Mouse (Mus musculus) left cerebral cortex, adult 2 months (tissue): ENCODE measurements around the gene Ugt1a6b. TPM values are rescaled to one million over a fixed set of nuclear protein-coding genes. Genes with fewer than 3 reads are reported as not detected.

Source experiments
- DNase-seq, 2 experiments: peaks; one replicate each; pipeline ENCODE4 v3.0.0; 2021 to 2022; ENCODE audit warnings: low spot score in 2 of 2, mixed read lengths in 1 of 2; ENCODE audit errors: extremely low spot score in 1 of 2
- H3K27ac ChIP-seq: fragments of 200-600 bp; 2 replicates; pipeline ENCODE4 v1.8.1; 2022
- H3K4me3 ChIP-seq: fragments of 200-600 bp; 2 replicates; pipeline ENCODE4 v1.8.1; 2022
- CTCF ChIP-seq: fragments of 200-600 bp; IDR thresholded peaks from 2 replicates; pipeline ENCODE4 v1.8.1; 2022; ENCODE audit warnings: antibody characterized with exemption, mild to moderate bottlenecking, moderate library complexity
- intact Hi-C: fragments of 180-260 bp; cut with DNase I; formaldehyde crosslinking; loops from one replicate; pipeline ENCODE4 v1.15.1; 2025
- total RNA-seq, 2 experiments: library from RNA; stranded (reverse); gene quantifications; 2 replicates each; pipeline ENCODE4 v1.2.3; 2021

Gene Ugt1a6b
- total RNA-seq, 2 experiments from 2014 or later, result not detected

GRCm38 (mm10) chr1:88234248-88234610 is 131.2 kb downstream of the Ugt1a6b start:
- Histone ChIP-seq H3K4me3 (no peak overlapping the region), H3K27ac (no peak overlapping the region)
- intact Hi-C loops, result no loop called here
- DNase-seq, result no peak
- TF ChIP-seq CTCF, result no peak

- no peak for TF ChIP-seq CTCF
- Histone ChIP-seq H3K27ac (no peak overlapping the region), H3K4me3 (no peak overlapping the region)
- intact Hi-C loops, result no loop called here
- no peak for DNase-seq
Measured at GRCm38 (mm10) chr1:88234646-88235045, 131.6 kb downstream of the Ugt1a6b start.

- Histone ChIP-seq H3K27ac (no peak overlapping the region), H3K4me3 (no peak overlapping the region)
- TF ChIP-seq CTCF, result no peak
- no peak for DNase-seq
- intact Hi-C loops, result no loop called here
Measured at GRCm38 (mm10) chr1:88235046-88235893, 132.2 kb downstream of the Ugt1a6b start.

GRCm38 (mm10) chr1:88235894-88236415 is 132.9 kb downstream of the Ugt1a6b start:
- Histone ChIP-seq H3K4me3 (no peak overlapping the region), H3K27ac (no peak overlapping the region)
- intact Hi-C loops, result no loop called here
- DNase-seq, result no peak
- TF ChIP-seq CTCF, result no peak

GRCm38 (mm10) chr1:88237311-88237710 is 134.3 kb downstream of the Ugt1a6b start:
- no peak for DNase-seq
- TF ChIP-seq CTCF, result no peak
- intact Hi-C loops, result no loop called here
- Histone ChIP-seq H3K4me3 (no peak overlapping the region), H3K27ac (no peak overlapping the region)

- intact Hi-C loops, result no loop called here
- no peak for TF ChIP-seq CTCF
Measured at GRCm38 (mm10) chr1:88238771-88239170, 135.7 kb downstream of the Ugt1a6b start.

GRCm38 (mm10) chr1:88240072-88240471 is 137.0 kb downstream of the Ugt1a6b start:
- H3K4me3 ChIP-seq, result no peak overlapping the region
- no peak for TF ChIP-seq CTCF
- no peak overlapping the region for H3K27ac ChIP-seq
- no peak for DNase-seq
- intact Hi-C loops, result no loop called here

More at GRCm38 (mm10) chr1:88238771-88239170, 135.7 kb downstream of the Ugt1a6b start:
- Histone ChIP-seq H3K4me3 (no peak overlapping the region), H3K27ac (no peak overlapping the region)
- DNase-seq, result no peak

GRCm38 (mm10) chr1:88240579-88240978 is 137.5 kb downstream of the Ugt1a6b start:
- no peak for TF ChIP-seq CTCF
- H3K4me3 ChIP-seq, result no peak overlapping the region
- no peak for DNase-seq
- no peak overlapping the region for H3K27ac ChIP-seq
- intact Hi-C loops, result no loop called here

- TF ChIP-seq CTCF, result no peak
- H3K4me3 ChIP-seq, result no peak overlapping the region
- DNase-seq, result no peak
- intact Hi-C loops, result no loop called here
- no peak overlapping the region for H3K27ac ChIP-seq
Measured at GRCm38 (mm10) chr1:88243861-88244260, 140.8 kb downstream of the Ugt1a6b start.

- intact Hi-C loops, result no loop called here
- no peak overlapping the region for H3K27ac ChIP-seq
- no peak overlapping the region for H3K4me3 ChIP-seq
- no peak for TF ChIP-seq CTCF
- no peak for DNase-seq
Measured at GRCm38 (mm10) chr1:88245881-88246280, 142.8 kb downstream of the Ugt1a6b start.

- intact Hi-C loops, result no loop called here
- TF ChIP-seq CTCF, result no peak
- no peak for DNase-seq
Measured at GRCm38 (mm10) chr1:88246386-88246785, 143.3 kb downstream of the Ugt1a6b start.

GRCm38 (mm10) chr1:88247660-88248059 is 144.6 kb downstream of the Ugt1a6b start:
- Histone ChIP-seq H3K4me3 (no peak overlapping the region), H3K27ac (no peak overlapping the region)
- DNase-seq, result no peak
- intact Hi-C loops, result no loop called here
- TF ChIP-seq CTCF, result no peak

More at GRCm38 (mm10) chr1:88246386-88246785, 143.3 kb downstream of the Ugt1a6b start:
- Histone ChIP-seq H3K4me3 (no peak overlapping the region), H3K27ac (no peak overlapping the region)

- TF ChIP-seq CTCF, result no peak
- H3K27ac ChIP-seq, result no peak overlapping the region
- no peak overlapping the region for H3K4me3 ChIP-seq
- intact Hi-C loops, result no loop called here
- DNase-seq, result no peak
Measured at GRCm38 (mm10) chr1:88248658-88249057, 145.6 kb downstream of the Ugt1a6b start.
